Mouse (Mus musculus): ENCODE measurements at regions not wholly inside any gene's neighbourhood (a gene's known extent, or its start where the extent isn't known, plus 50 kb on each side); places are given as distances from the start of the nearest gene placed in this dataset.

GRCm38 (mm10) chr12:65594075-65594474, 368.8 kb downstream of the Wdr20rt start:
- no peaks in the 10 kb centered on the region for H3K4me1 ChIP-seq (replicated peaks; ENCODE audit: control insufficient read depth, insufficient read depth, low read length)
- no peaks in the 10 kb centered on the region for H3K9me3 ChIP-seq (ENCODE audit: control insufficient read depth, low read length)
- H3K9ac ChIP-seq (ENCODE audit: low read length): no peak overlapping the region
- H3K36me3 ChIP-seq (ENCODE audit: control insufficient read depth, insufficient read depth, low read length): no peaks in the 10 kb centered on the region
- no peak overlapping the region for H3K4me3 ChIP-seq (ENCODE audit: low read length)
- H3K4me2 ChIP-seq (ENCODE audit: low read depth, low read length): no peak overlapping the region
- H3K27me3 ChIP-seq (ENCODE audit: control insufficient read depth, insufficient read depth, low read depth, low read length): no peaks in the 10 kb centered on the region
- WGBS: 78% methylated on average over 3 of the region's 3 CpGs
- no peak overlapping the region for H3K27ac ChIP-seq (ENCODE audit: low read length)
- ATAC-seq (ENCODE audit: low read depth): no peak

GRCm38 (mm10) chr12:65644232-65644631, 418.9 kb downstream of the Wdr20rt start:
- Histone ChIP-seq H3K4me2 (ENCODE audit: low read depth, low read length) (no peak overlapping the region), H3K4me3 (ENCODE audit: low read length) (no peak overlapping the region), H3K4me1 (replicated peaks; ENCODE audit: control insufficient read depth, insufficient read depth, low read length) (no peaks in the 10 kb centered on the region), H3K27me3 (ENCODE audit: control insufficient read depth, insufficient read depth, low read depth, low read length) (no peaks in the 10 kb centered on the region), H3K9me3 (ENCODE audit: control insufficient read depth, low read length) (no peaks in the 10 kb centered on the region), H3K36me3 (ENCODE audit: control insufficient read depth, insufficient read depth, low read length) (no peaks in the 10 kb centered on the region), H3K27ac (ENCODE audit: low read length) (no peak overlapping the region), H3K9ac (ENCODE audit: low read length) (no peak overlapping the region)
- 64% methylated on average over 1 of the region's 1 CpGs for WGBS
- no peak for ATAC-seq (ENCODE audit: low read depth)

GRCm38 (mm10) chr12:65656772-65657171, 431.5 kb downstream of the Wdr20rt start:
- Histone ChIP-seq H3K9ac (ENCODE audit: low read length) (no peak overlapping the region), H3K4me3 (ENCODE audit: low read length) (no peak overlapping the region), H3K4me1 (replicated peaks; ENCODE audit: control insufficient read depth, insufficient read depth, low read length) (no peaks in the 10 kb centered on the region), H3K36me3 (ENCODE audit: control insufficient read depth, insufficient read depth, low read length) (no peaks in the 10 kb centered on the region), H3K27ac (ENCODE audit: low read length) (no peak overlapping the region), H3K27me3 (ENCODE audit: control insufficient read depth, insufficient read depth, low read depth, low read length) (no peaks in the 10 kb centered on the region), H3K4me2 (ENCODE audit: low read depth, low read length) (no peak overlapping the region), H3K9me3 (ENCODE audit: control insufficient read depth, low read length) (no peaks in the 10 kb centered on the region)
- 86% methylated on average over 1 of the region's 1 CpGs for WGBS
- no peak for ATAC-seq (ENCODE audit: low read depth)

- ATAC-seq (ENCODE audit: low read depth): no peak
- Histone ChIP-seq H3K9ac (ENCODE audit: low read length) (no peak overlapping the region), H3K27me3 (ENCODE audit: control insufficient read depth, insufficient read depth, low read depth, low read length) (no peaks in the 10 kb centered on the region), H3K4me1 (replicated peaks; ENCODE audit: control insufficient read depth, insufficient read depth, low read length) (no peaks in the 10 kb centered on the region), H3K4me3 (ENCODE audit: low read length) (no peak overlapping the region), H3K9me3 (ENCODE audit: control insufficient read depth, low read length) (no peaks in the 10 kb centered on the region), H3K27ac (ENCODE audit: low read length) (no peak overlapping the region), H3K36me3 (ENCODE audit: control insufficient read depth, insufficient read depth, low read length) (no peaks in the 10 kb centered on the region), H3K4me2 (ENCODE audit: low read depth, low read length) (no peak overlapping the region)
- 42% methylated on average over 1 of the region's 1 CpGs for WGBS
Observed at GRCm38 (mm10) chr12:65671673-65672072, 446.4 kb downstream of the Wdr20rt start.

- H3K9ac ChIP-seq (ENCODE audit: low read length): no peak overlapping the region
- WGBS: 73% methylated on average over 2 of the region's 2 CpGs
Observed at GRCm38 (mm10) chr12:65673193-65673592, 447.9 kb downstream of the Wdr20rt start.

GRCm38 (mm10) chr12:65674916-65675660, 449.8 kb downstream of the Wdr20rt start:
- Histone ChIP-seq H3K36me3 (ENCODE audit: control insufficient read depth, insufficient read depth, low read length) (no peaks in the 10 kb centered on the region), H3K4me3 (ENCODE audit: low read length) (no peak overlapping the region), H3K27me3 (ENCODE audit: control insufficient read depth, insufficient read depth, low read depth, low read length) (no peaks in the 10 kb centered on the region), H3K27ac (ENCODE audit: low read length) (no peak overlapping the region), H3K9me3 (ENCODE audit: control insufficient read depth, low read length) (no peaks in the 10 kb centered on the region), H3K4me2 (ENCODE audit: low read depth, low read length) (no peak overlapping the region), H3K4me1 (replicated peaks; ENCODE audit: control insufficient read depth, insufficient read depth, low read length) (no peaks in the 10 kb centered on the region), H3K9ac (ENCODE audit: low read length) (no peak overlapping the region)
- ATAC-seq (ENCODE audit: low read depth): no peak
- 80% methylated on average over 1 of the region's 1 CpGs for WGBS

More at GRCm38 (mm10) chr12:65673193-65673592, 447.9 kb downstream of the Wdr20rt start:
- H3K4me3 ChIP-seq (ENCODE audit: low read length): no peak overlapping the region
- H3K9me3 ChIP-seq (ENCODE audit: control insufficient read depth, low read length): no peaks in the 10 kb centered on the region
- no peak overlapping the region for H3K27ac ChIP-seq (ENCODE audit: low read length)
- ATAC-seq (ENCODE audit: low read depth): no peak
- H3K36me3 ChIP-seq (ENCODE audit: control insufficient read depth, insufficient read depth, low read length): no peaks in the 10 kb centered on the region
- no peak overlapping the region for H3K4me2 ChIP-seq (ENCODE audit: low read depth, low read length)
- no peaks in the 10 kb centered on the region for H3K4me1 ChIP-seq (replicated peaks; ENCODE audit: control insufficient read depth, insufficient read depth, low read length)
- no peaks in the 10 kb centered on the region for H3K27me3 ChIP-seq (ENCODE audit: control insufficient read depth, insufficient read depth, low read depth, low read length)

- no peak overlapping the region for H3K27ac ChIP-seq (ENCODE audit: low read length)
- no peaks in the 10 kb centered on the region for H3K4me1 ChIP-seq (replicated peaks; ENCODE audit: control insufficient read depth, insufficient read depth, low read length)
- no peaks in the 10 kb centered on the region for H3K9me3 ChIP-seq (ENCODE audit: control insufficient read depth, low read length)
- no peak overlapping the region for H3K9ac ChIP-seq (ENCODE audit: low read length)
- no peaks in the 10 kb centered on the region for H3K36me3 ChIP-seq (ENCODE audit: control insufficient read depth, insufficient read depth, low read length)
- no peaks in the 10 kb centered on the region for H3K27me3 ChIP-seq (ENCODE audit: control insufficient read depth, insufficient read depth, low read depth, low read length)
- no peak for ATAC-seq (ENCODE audit: low read depth)
- WGBS: 48% methylated on average over 2 of the region's 2 CpGs
- H3K4me2 ChIP-seq (ENCODE audit: low read depth, low read length): no peak overlapping the region
- H3K4me3 ChIP-seq (ENCODE audit: low read length): no peak overlapping the region
Observed at GRCm38 (mm10) chr12:65680335-65680734, 455.0 kb downstream of the Wdr20rt start.

- 75% methylated on average over 6 of the region's 6 CpGs for WGBS
- no peak overlapping the region for H3K27ac ChIP-seq (ENCODE audit: low read length)
- no peaks in the 10 kb centered on the region for H3K4me1 ChIP-seq (replicated peaks; ENCODE audit: control insufficient read depth, insufficient read depth, low read length)
Observed at GRCm38 (mm10) chr12:65681826-65682225, 456.5 kb downstream of the Wdr20rt start.

GRCm38 (mm10) chr12:65704985-65705384, 479.7 kb downstream of the Wdr20rt start:
- WGBS: 52% methylated on average over 1 of the region's 1 CpGs
- Histone ChIP-seq H3K4me1 (replicated peaks; ENCODE audit: control insufficient read depth, insufficient read depth, low read length) (no peaks in the 10 kb centered on the region), H3K9ac (ENCODE audit: low read length) (no peak overlapping the region)

More at GRCm38 (mm10) chr12:65681826-65682225, 456.5 kb downstream of the Wdr20rt start:
- Histone ChIP-seq H3K9ac (ENCODE audit: low read length) (no peak overlapping the region), H3K36me3 (ENCODE audit: control insufficient read depth, insufficient read depth, low read length) (no peaks in the 10 kb centered on the region), H3K4me2 (ENCODE audit: low read depth, low read length) (no peak overlapping the region), H3K9me3 (ENCODE audit: control insufficient read depth, low read length) (no peaks in the 10 kb centered on the region), H3K27me3 (ENCODE audit: control insufficient read depth, insufficient read depth, low read depth, low read length) (no peaks in the 10 kb centered on the region), H3K4me3 (ENCODE audit: low read length) (no peak overlapping the region)
- ATAC-seq (ENCODE audit: low read depth): no peak

More at GRCm38 (mm10) chr12:65704985-65705384, 479.7 kb downstream of the Wdr20rt start:
- no peak overlapping the region for H3K4me2 ChIP-seq (ENCODE audit: low read depth, low read length)
- no peak overlapping the region for H3K4me3 ChIP-seq (ENCODE audit: low read length)
- no peaks in the 10 kb centered on the region for H3K27me3 ChIP-seq (ENCODE audit: control insufficient read depth, insufficient read depth, low read depth, low read length)
- no peaks in the 10 kb centered on the region for H3K36me3 ChIP-seq (ENCODE audit: control insufficient read depth, insufficient read depth, low read length)
- no peak for ATAC-seq (ENCODE audit: low read depth)
- no peaks in the 10 kb centered on the region for H3K9me3 ChIP-seq (ENCODE audit: control insufficient read depth, low read length)
- no peak overlapping the region for H3K27ac ChIP-seq (ENCODE audit: low read length)

Measured in lung, embryonic 16.5 days (tissue).